In genomic region chr10:127267318-127267717, GRCm38 (mm10) we compare ENCODE assay signal across 8 mouse cellular contexts. TPM values are rescaled to one million over a fixed set of nuclear protein-coding genes. Genes with fewer than 3 reads are reported as not detected.
DNase-seq lines count a peak whose midpoint lies in the region; ATAC-seq and TF ChIP-seq lines count a peak whose summit lies in the region.

No protein-coding gene starts in this region.

- H3K9ac ChIP-seq in ES-Bruce4 (ENCODE audit: low read depth, poor library complexity, severe bottlenecking): peak overlapping the region; percentile 99
- H3K9ac ChIP-seq in hindbrain, embryonic 13.5 days: peak overlapping the region; percentile 100
- peak overlapping the region; percentile 100 for H3K9ac ChIP-seq in liver, embryonic 15.5 days

- no peak for TF ChIP-seq CTCF in ES-Bruce4 (IDR thresholded peaks at IDR 0.05; ENCODE audit: low read depth, low read length)

- peaks cover 48% of the 10 kb centered on the region for H3K36me3 ChIP-seq in erythroblast, embryonic 14.5 days (ENCODE audit: control insufficient read depth)
- H3K36me3 ChIP-seq in ES-Bruce4 (ENCODE audit: control insufficient read depth, insufficient read depth, low read length, poor library complexity, severe bottlenecking): peaks cover 2% of the 10 kb centered on the region; the same call in 1 of the 2 replicates
- H3K36me3 ChIP-seq in hindbrain, embryonic 13.5 days: peaks cover 37% of the 10 kb centered on the region
- H3K36me3 ChIP-seq in liver, embryonic 15.5 days (replicated peaks): peaks cover 43% of the 10 kb centered on the region

- peak overlapping the region; percentile 78 for H3K4me2 ChIP-seq in hindbrain, embryonic 13.5 days
- H3K4me2 ChIP-seq in liver, embryonic 15.5 days: peak overlapping the region; percentile 94

- no peak for TF ChIP-seq POLR2A in ES-Bruce4 (IDR thresholded peaks at IDR 0.05; ENCODE audit: insufficient read depth, low read length)

- H3K4me1 ChIP-seq in erythroblast, embryonic 14.5 days (ENCODE audit: control insufficient read depth): peaks cover 50% of the 10 kb centered on the region
- H3K4me1 ChIP-seq in ES-Bruce4 (ENCODE audit: control insufficient read depth, insufficient read depth, low read length): peaks cover 2% of the 10 kb centered on the region
- H3K4me1 ChIP-seq in hindbrain, embryonic 13.5 days (replicated peaks): peaks cover 58% of the 10 kb centered on the region
- peaks cover 53% of the 10 kb centered on the region for H3K4me1 ChIP-seq in liver, embryonic 15.5 days (replicated peaks)

- no peak for DNase-seq in urinary bladder, adult 18-20 months (ENCODE audit: low spot score in 2 of 2)
- no peak for DNase-seq in B cell, adult 2 months
- DNase-seq in urinary bladder, adult 2 months (ENCODE audit: low spot score): no peak

- peak overlapping the region; percentile 93 for H3K4me3 ChIP-seq in erythroblast, embryonic 14.5 days (replicated peaks)
- peak overlapping the region; percentile 60 for H3K4me3 ChIP-seq in ES-Bruce4 (ENCODE audit: low read depth, low read length)
- peak overlapping the region; percentile 96 for H3K4me3 ChIP-seq in hindbrain, embryonic 13.5 days
- peak overlapping the region; percentile 98 for H3K4me3 ChIP-seq in liver, embryonic 15.5 days (replicated peaks)

- no peaks in the 10 kb centered on the region for H3K9me3 ChIP-seq in erythroblast, embryonic 14.5 days (ENCODE audit: control insufficient read depth, low read length)
- no peaks in the 10 kb centered on the region for H3K9me3 ChIP-seq in ES-Bruce4 (replicated peaks; ENCODE audit: control insufficient read depth, insufficient read depth, low read length, poor library complexity, severe bottlenecking)
- no peaks in the 10 kb centered on the region for H3K9me3 ChIP-seq in hindbrain, embryonic 13.5 days
- no peaks in the 10 kb centered on the region for H3K9me3 ChIP-seq in liver, embryonic 15.5 days (replicated peaks)

- peaks cover 22% of the 10 kb centered on the region for H3K27me3 ChIP-seq in erythroblast, embryonic 14.5 days (ENCODE audit: control insufficient read depth)
- no peaks in the 10 kb centered on the region for H3K27me3 ChIP-seq in ES-Bruce4 (ENCODE audit: control insufficient read depth, insufficient read depth, low read length, poor library complexity, severe bottlenecking)
- 0 out of 2 replicates have a peak, but pooled peaks cover 4% of the 10 kb centered on the region for H3K27me3 ChIP-seq in hindbrain, embryonic 13.5 days
- peaks cover 27% of the 10 kb centered on the region for H3K27me3 ChIP-seq in liver, embryonic 15.5 days

- TF ChIP-seq EP300 in ES-Bruce4 (IDR thresholded peaks at IDR 0.05; ENCODE audit: insufficient read depth, low read depth, low read length): no peak

- 70% methylated on average over 5 of the region's 5 CpGs for WGBS in hindbrain, embryonic 13.5 days
- WGBS in liver, embryonic 15.5 days (ENCODE audit: insufficient replicate concordance): 63% methylated on average over 5 of the region's 5 CpGs

- no peak overlapping the region for H3K27ac ChIP-seq in ES-Bruce4 (ENCODE audit: insufficient read depth, low read length)
- H3K27ac ChIP-seq in hindbrain, embryonic 13.5 days: peak overlapping the region; percentile 96
- peak overlapping the region; percentile 96 for H3K27ac ChIP-seq in liver, embryonic 15.5 days (replicated peaks)

- ATAC-seq in erythroblast, adult 5-6 weeks (replicated peaks; ENCODE audit: low FRiP score, poor library complexity, severe bottlenecking): no peak
- ATAC-seq in hindbrain, embryonic 13.5 days (ENCODE audit: low FRiP score): no peak
- ATAC-seq in liver, embryonic 15.5 days (ENCODE audit: insufficient read depth): no peak

RNA-seq across cellular contexts. Expression of gene Dctn2, which starts 1.1 kb away (rescaled TPM):
- 15.3 and 16.5 TPM in 2 replicates for polyA plus RNA-seq in erythroblast, embryonic 14.5 days (2012)
- 32.5 and 59.1 TPM in 2 replicates for total RNA-seq in erythroblast, adult 5-6 weeks (2015; ENCODE audit: low replicate concordance)
- 73.0 and 77.9 TPM in 2 replicates for total RNA-seq in erythroblast, adult 5-6 weeks (2017; ENCODE audit: low replicate concordance)
- 124 and 125 TPM in 2 replicates for polyA plus RNA-seq in ES-Bruce4 (2011; ENCODE audit: insufficient read depth, insufficient read length, low read depth, missing spikeins)
- 308 and 330 TPM in 2 replicates for polyA plus RNA-seq in hindbrain, embryonic 13.5 days (2015; fragmentation: Nextera tagmentation; extraction: Ambion mirVana)
- polyA plus RNA-seq in liver, embryonic 15.5 days (2015; fragmentation: Nextera tagmentation; extraction: Ambion mirVana): 69.5 and 75.7 TPM in 2 replicates
- polyA plus RNA-seq in urinary bladder, adult 2 months (2012; rRNA removed): 173 and 201 TPM in 2 replicates

RNA-seq across cellular contexts. Expression of gene Kif5a, which starts 4.2 kb away (rescaled TPM):
- polyA plus RNA-seq in erythroblast, embryonic 14.5 days (2012): 0.01 and 0.03 TPM in 2 replicates
- total RNA-seq in erythroblast, adult 5-6 weeks (2015; ENCODE audit: low replicate concordance): 0.42 TPM in 1 of 2 replicates, not detected in the other
- under 0.01 TPM in 1 of 2 replicates, not detected in the other for total RNA-seq in erythroblast, adult 5-6 weeks (2017; ENCODE audit: low replicate concordance)
- 7.3 and 8.0 TPM in 2 replicates for polyA plus RNA-seq in ES-Bruce4 (2011; ENCODE audit: insufficient read depth, insufficient read length, low read depth, missing spikeins)
- polyA plus RNA-seq in hindbrain, embryonic 13.5 days (2015; fragmentation: Nextera tagmentation; extraction: Ambion mirVana): 86.3 and 88.5 TPM in 2 replicates
- polyA plus RNA-seq in liver, embryonic 15.5 days (2015; fragmentation: Nextera tagmentation; extraction: Ambion mirVana): 0.06 and 0.21 TPM in 2 replicates
- 5.9 and 6.6 TPM in 2 replicates for polyA plus RNA-seq in urinary bladder, adult 2 months (2012; rRNA removed)

RNA-seq across cellular contexts. Expression of gene Mbd6, which starts 21.5 kb away (rescaled TPM):
- 33.5 and 35.5 TPM in 2 replicates for polyA plus RNA-seq in erythroblast, embryonic 14.5 days (2012)
- 22.4 and 33.0 TPM in 2 replicates for total RNA-seq in erythroblast, adult 5-6 weeks (2015; ENCODE audit: low replicate concordance)
- total RNA-seq in erythroblast, adult 5-6 weeks (2017; ENCODE audit: low replicate concordance): 6.1 and 7.1 TPM in 2 replicates
- polyA plus RNA-seq in ES-Bruce4 (2011; ENCODE audit: insufficient read depth, insufficient read length, low read depth, missing spikeins): 26.2 and 26.7 TPM in 2 replicates
- polyA plus RNA-seq in hindbrain, embryonic 13.5 days (2015; fragmentation: Nextera tagmentation; extraction: Ambion mirVana): 12.1 and 16.5 TPM in 2 replicates
- polyA plus RNA-seq in liver, embryonic 15.5 days (2015; fragmentation: Nextera tagmentation; extraction: Ambion mirVana): 7.9 and 8.0 TPM in 2 replicates
- 19.8 and 42.1 TPM in 2 replicates for polyA plus RNA-seq in urinary bladder, adult 2 months (2012; rRNA removed)

RNA-seq across cellular contexts. Expression of gene Mars, which starts 44.3 kb away (rescaled TPM):
- 12.0 and 17.1 TPM in 2 replicates for polyA plus RNA-seq in erythroblast, embryonic 14.5 days (2012)
- total RNA-seq in erythroblast, adult 5-6 weeks (2015; ENCODE audit: low replicate concordance): 35.1 and 38.8 TPM in 2 replicates
- total RNA-seq in erythroblast, adult 5-6 weeks (2017; ENCODE audit: low replicate concordance): 43.5 and 45.6 TPM in 2 replicates
- polyA plus RNA-seq in ES-Bruce4 (2011; ENCODE audit: insufficient read depth, insufficient read length, low read depth, missing spikeins): 129 and 136 TPM in 2 replicates
- polyA plus RNA-seq in hindbrain, embryonic 13.5 days (2015; fragmentation: Nextera tagmentation; extraction: Ambion mirVana): 116 and 119 TPM in 2 replicates
- polyA plus RNA-seq in liver, embryonic 15.5 days (2015; fragmentation: Nextera tagmentation; extraction: Ambion mirVana): 109 and 112 TPM in 2 replicates
- polyA plus RNA-seq in urinary bladder, adult 2 months (2012; rRNA removed): 44.7 and 47.7 TPM in 2 replicates

RNA-seq across cellular contexts. Expression of gene Arhgap9, which starts 54.4 kb away (rescaled TPM):
- polyA plus RNA-seq in erythroblast, embryonic 14.5 days (2012): 0.06 and 0.16 TPM in 2 replicates
- 19.9 and 21.1 TPM in 2 replicates for total RNA-seq in erythroblast, adult 5-6 weeks (2015; ENCODE audit: low replicate concordance)
- 14.6 and 18.7 TPM in 2 replicates for total RNA-seq in erythroblast, adult 5-6 weeks (2017; ENCODE audit: low replicate concordance)
- 8.5 and 9.1 TPM in 2 replicates for polyA plus RNA-seq in ES-Bruce4 (2011; ENCODE audit: insufficient read depth, insufficient read length, low read depth, missing spikeins)
- 1.0 and 1.1 TPM in 2 replicates for polyA plus RNA-seq in hindbrain, embryonic 13.5 days (2015; fragmentation: Nextera tagmentation; extraction: Ambion mirVana)
- 14.1 and 14.9 TPM in 2 replicates for polyA plus RNA-seq in liver, embryonic 15.5 days (2015; fragmentation: Nextera tagmentation; extraction: Ambion mirVana)
- polyA plus RNA-seq in urinary bladder, adult 2 months (2012; rRNA removed): 6.7 and 8.4 TPM in 2 replicates
